Mouse (Mus musculus): ENCODE measurements at regions not wholly inside any gene's neighbourhood (a gene's known extent, or its start where the extent isn't known, plus 50 kb on each side); places are given as distances from the start of the nearest gene placed in this dataset.

DNA sequence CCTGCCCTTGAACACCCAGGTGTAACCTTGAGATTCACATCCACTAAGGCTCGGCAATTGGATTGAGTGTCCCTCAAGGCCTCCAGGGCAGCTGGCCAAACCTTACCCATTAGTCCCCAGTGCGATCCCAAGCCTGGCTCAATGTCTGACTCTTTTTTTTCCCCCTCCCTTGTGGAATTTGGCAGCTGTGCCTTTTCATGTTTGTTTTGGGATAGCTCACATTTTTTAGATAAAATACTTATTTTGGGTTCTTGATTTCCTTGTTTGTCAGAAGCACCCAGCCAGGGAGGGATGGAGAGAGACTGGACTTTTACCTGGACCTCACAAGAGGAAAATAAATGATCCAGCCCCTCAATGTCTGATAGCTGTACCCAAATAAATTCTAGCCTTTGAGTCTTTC, 134.5 kb downstream of the Gm10295 start:
- Histone ChIP-seq H3K4me3 (ENCODE audit: insufficient read depth, low read length) (no peak overlapping the region), H3K27ac (ENCODE audit: insufficient read depth, low read length) (no peak overlapping the region), H3K4me1 (ENCODE audit: control insufficient read depth, insufficient read depth, low read length) (no peaks in the 10 kb centered on the region)
- TF ChIP-seq POLR2A (IDR thresholded peaks at IDR 0.05; ENCODE audit: low read depth, low read length) = no peak
- no peak for TF ChIP-seq CTCF (IDR thresholded peaks at IDR 0.05; ENCODE audit: borderline replicate concordance, insufficient read depth, low read length)

DNA sequence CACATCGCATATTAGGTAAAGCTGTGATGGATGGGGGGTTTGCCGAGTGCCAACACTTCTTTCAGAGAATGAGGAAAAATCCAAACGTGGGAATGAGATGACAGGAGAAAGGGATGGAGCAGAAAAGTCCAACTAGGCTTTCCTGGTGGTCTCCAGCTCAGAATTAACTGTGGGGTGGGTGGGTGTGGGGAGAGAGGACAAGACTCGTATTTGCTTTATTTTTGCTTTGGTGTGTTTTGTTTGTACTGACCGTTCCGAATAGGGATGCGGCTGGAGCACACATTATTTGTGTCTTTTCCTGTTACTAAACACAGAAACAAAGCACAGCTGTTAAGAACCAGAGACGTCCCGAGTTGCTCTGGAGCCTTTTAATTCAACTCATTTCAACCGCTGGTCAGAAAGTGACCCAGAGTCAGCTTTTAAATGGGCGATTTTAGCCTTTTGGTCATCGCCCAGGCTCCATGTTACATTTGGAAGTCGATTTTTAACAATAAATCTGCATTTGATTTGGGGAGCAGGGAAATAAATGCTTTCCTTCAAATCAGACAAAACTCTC, 136.7 kb downstream of the Gm10295 start:
- no peak for TF ChIP-seq POLR2A (IDR thresholded peaks at IDR 0.05; ENCODE audit: low read depth, low read length)
- Histone ChIP-seq H3K4me1 (ENCODE audit: control insufficient read depth, insufficient read depth, low read length) (no peaks in the 10 kb centered on the region), H3K27ac (ENCODE audit: insufficient read depth, low read length) (no peak overlapping the region), H3K4me3 (ENCODE audit: insufficient read depth, low read length) (no peak overlapping the region)

DNA sequence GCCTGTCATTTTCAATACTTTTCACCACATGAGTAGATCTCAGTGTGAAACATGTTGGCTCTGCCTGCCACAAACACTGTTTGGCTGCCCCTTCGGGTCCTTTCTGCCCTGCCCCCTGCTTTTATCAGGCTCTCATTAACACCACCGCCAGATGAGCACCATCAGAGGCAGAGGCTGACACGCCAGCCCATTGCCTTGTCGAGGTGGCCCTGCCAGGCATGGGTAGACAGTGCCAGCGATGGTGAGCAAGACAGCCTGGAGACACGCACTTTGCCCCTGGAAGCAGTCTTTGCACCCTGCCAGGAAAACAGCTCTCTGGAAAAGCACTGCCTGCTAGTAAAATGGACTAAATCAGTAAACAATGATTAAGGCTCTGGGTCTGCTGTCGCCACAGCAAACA, 158.2 kb downstream of the Gm10295 start:
- Histone ChIP-seq H3K4me3 (ENCODE audit: insufficient read depth, low read length) (no peak overlapping the region), H3K4me1 (ENCODE audit: control insufficient read depth, insufficient read depth, low read length) (no peaks in the 10 kb centered on the region), H3K27ac (ENCODE audit: insufficient read depth, low read length) (no peak overlapping the region)
- no peak for TF ChIP-seq POLR2A (IDR thresholded peaks at IDR 0.05; ENCODE audit: low read depth, low read length)
- no peak for TF ChIP-seq CTCF (IDR thresholded peaks at IDR 0.05; ENCODE audit: borderline replicate concordance, insufficient read depth, low read length)

DNA sequence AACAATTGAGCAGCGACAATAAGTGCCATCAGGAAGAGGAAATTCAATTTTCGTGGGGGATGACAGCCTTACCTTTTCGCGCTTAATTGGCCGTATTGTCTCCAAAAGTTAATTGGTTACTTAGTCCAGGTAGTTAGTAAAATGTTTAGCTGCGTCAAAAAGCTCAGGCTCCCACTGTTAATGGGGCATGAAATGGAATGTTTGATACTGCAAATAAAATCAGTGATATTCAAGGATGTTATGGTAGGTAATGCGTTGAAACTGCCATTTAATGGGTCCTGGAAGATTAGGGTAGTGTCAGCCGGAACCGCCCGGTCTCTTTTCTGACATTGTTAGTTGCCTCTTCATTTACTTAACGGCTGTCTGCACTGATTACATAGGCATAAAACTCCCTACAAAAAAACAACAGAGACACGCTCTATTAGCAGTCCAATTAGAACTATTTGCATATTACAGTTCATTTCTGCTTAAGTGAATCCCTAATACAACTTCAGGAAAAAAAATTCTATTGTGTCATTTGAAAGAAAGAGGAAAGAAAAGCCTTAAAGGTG, 161.0 kb downstream of the Gm10295 start:
- H3K27ac ChIP-seq (ENCODE audit: insufficient read depth, low read length) = no peak overlapping the region
- H3K4me3 ChIP-seq (ENCODE audit: insufficient read depth, low read length) = no peak overlapping the region
- no peak for TF ChIP-seq POLR2A (IDR thresholded peaks at IDR 0.05; ENCODE audit: low read depth, low read length)
- TF ChIP-seq CTCF (IDR thresholded peaks at IDR 0.05; ENCODE audit: borderline replicate concordance, insufficient read depth, low read length) = no peak
- no peaks in the 10 kb centered on the region for H3K4me1 ChIP-seq (ENCODE audit: control insufficient read depth, insufficient read depth, low read length)

DNA sequence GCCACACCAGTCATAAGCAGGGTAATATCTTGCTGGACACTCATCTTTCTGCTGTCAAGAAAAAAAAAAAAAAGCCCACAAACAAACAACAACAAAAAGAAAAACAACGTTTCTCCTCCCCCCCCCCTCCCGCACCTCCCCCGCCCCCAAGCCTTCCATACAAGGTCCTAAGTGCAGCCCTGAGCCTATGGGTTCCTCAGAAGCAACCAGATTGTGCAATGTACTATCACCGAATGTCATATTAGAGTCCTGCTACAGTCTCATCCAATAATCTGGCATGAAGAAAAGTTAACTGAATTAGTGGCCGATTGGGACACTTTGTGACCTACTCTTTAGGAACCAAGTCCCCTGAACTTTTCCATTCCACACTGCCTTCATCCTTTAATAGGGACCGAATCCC, 161.5 kb downstream of the Gm10295 start:
- TF ChIP-seq POLR2A (IDR thresholded peaks at IDR 0.05; ENCODE audit: low read depth, low read length) = no peak
- TF ChIP-seq CTCF (IDR thresholded peaks at IDR 0.05; ENCODE audit: borderline replicate concordance, insufficient read depth, low read length) = no peak
- H3K4me1 ChIP-seq (ENCODE audit: control insufficient read depth, insufficient read depth, low read length) = no peaks in the 10 kb centered on the region

DNA sequence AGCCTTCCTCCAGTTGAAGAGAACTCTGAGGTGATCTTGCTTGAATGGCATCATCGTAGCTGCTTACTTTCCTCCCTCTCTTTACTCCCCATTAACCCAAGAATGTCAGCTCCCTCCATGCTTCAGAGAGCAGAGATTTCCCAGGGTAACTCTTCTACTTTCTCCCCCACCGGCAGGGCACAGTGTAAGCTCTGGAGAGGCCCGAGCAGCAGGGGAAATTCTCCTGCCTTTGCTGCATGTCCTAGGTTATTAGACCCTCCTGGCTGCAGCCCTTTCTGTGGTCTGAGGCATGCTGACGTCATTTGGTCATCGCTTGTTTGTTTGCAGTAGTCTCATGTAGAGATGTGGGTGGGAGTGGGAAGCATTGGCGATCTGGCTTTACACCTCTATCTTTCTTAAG, 163.2 kb downstream of the Gm10295 start:
- TF ChIP-seq POLR2A (IDR thresholded peaks at IDR 0.05; ENCODE audit: low read depth, low read length) (no peak), CTCF (IDR thresholded peaks at IDR 0.05; ENCODE audit: borderline replicate concordance, insufficient read depth, low read length) (no peak)
- no peak overlapping the region for H3K27ac ChIP-seq (ENCODE audit: insufficient read depth, low read length)

More for the DNA sequence above, 161.5 kb downstream of the Gm10295 start:
- Histone ChIP-seq H3K4me3 (ENCODE audit: insufficient read depth, low read length) (no peak overlapping the region), H3K27ac (ENCODE audit: insufficient read depth, low read length) (no peak overlapping the region)

DNA sequence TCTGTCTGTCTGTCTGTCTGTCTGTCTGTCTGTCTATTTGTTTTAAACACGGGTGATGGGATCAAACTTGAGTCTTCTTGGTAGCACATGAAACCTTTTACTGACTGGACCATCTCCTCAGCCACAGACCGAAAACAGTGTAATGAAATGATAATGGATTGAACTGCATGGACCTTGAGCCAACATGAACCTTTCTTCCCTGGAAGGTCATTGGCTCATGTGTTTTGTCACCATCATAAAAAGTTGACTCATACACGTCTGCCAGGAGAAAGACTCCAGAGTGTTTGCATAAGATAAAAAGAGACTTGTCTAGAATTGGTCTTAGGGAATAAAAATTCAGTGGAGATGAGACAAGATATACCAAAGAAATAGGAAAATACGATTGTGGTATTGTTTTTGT, 176.4 kb downstream of the Gm10295 start:
- no peak overlapping the region for H3K4me3 ChIP-seq (ENCODE audit: insufficient read depth, low read length)
- TF ChIP-seq CTCF (IDR thresholded peaks at IDR 0.05; ENCODE audit: borderline replicate concordance, insufficient read depth, low read length) (no peak), POLR2A (IDR thresholded peaks at IDR 0.05; ENCODE audit: low read depth, low read length) (no peak)
- no peaks in the 10 kb centered on the region for H3K4me1 ChIP-seq (ENCODE audit: control insufficient read depth, insufficient read depth, low read length)
- no peak overlapping the region for H3K27ac ChIP-seq (ENCODE audit: insufficient read depth, low read length)

More for the DNA sequence above, 163.2 kb downstream of the Gm10295 start:
- no peak overlapping the region for H3K4me3 ChIP-seq (ENCODE audit: insufficient read depth, low read length)
- H3K4me1 ChIP-seq (ENCODE audit: control insufficient read depth, insufficient read depth, low read length) = no peaks in the 10 kb centered on the region

DNA sequence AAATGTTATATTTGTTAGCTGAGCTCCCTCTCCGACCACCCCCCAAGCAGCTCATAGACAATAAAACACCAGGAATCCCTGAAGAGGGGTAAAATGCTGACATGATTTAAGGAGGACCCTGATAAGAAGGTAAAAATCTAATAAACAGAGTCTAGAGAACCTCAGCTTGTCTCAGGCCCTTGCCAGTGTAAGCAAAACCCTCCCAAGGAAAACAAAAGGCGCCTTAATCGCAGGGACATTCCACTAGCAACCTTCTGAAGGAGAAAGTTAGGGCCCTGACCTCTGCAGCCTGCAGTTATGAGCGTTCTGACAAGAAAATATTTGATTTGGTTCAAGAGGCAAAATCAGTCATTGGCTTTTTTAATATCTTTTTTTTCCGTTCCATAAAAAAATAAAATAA, 212.2 kb downstream of the Gm10295 start:
- Histone ChIP-seq H3K4me3 (ENCODE audit: insufficient read depth, low read length) (no peak overlapping the region), H3K4me1 (ENCODE audit: control insufficient read depth, insufficient read depth, low read length) (no peaks in the 10 kb centered on the region), H3K27ac (ENCODE audit: insufficient read depth, low read length) (no peak overlapping the region)
- TF ChIP-seq CTCF (IDR thresholded peaks at IDR 0.05; ENCODE audit: borderline replicate concordance, insufficient read depth, low read length) (no peak), POLR2A (IDR thresholded peaks at IDR 0.05; ENCODE audit: low read depth, low read length) (no peak)

DNA sequence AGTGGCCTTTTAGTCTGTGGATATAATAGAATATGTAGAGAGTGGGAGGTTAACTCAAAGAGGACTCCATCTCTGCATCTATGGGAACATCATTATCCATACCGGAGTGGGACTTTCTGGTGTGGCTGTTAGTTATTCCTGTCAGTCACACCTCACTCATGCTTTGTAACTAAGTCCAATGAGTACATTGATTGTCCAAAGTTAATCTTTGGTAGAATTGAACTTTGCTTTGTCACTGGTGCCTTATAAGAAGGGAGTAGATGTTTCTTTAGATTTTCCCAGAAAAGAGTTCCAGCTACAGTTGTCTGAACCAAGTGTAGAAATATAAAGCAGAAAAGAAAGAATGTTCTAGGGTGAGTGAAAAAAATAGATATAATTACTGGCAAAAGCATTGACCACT, 221.3 kb downstream of the Gm10295 start:
- Histone ChIP-seq H3K4me1 (ENCODE audit: control insufficient read depth, insufficient read depth, low read length) (no peaks in the 10 kb centered on the region), H3K27ac (ENCODE audit: insufficient read depth, low read length) (no peak overlapping the region), H3K4me3 (ENCODE audit: insufficient read depth, low read length) (no peak overlapping the region)
- TF ChIP-seq POLR2A (IDR thresholded peaks at IDR 0.05; ENCODE audit: low read depth, low read length) = no peak
- TF ChIP-seq CTCF (IDR thresholded peaks at IDR 0.05; ENCODE audit: borderline replicate concordance, insufficient read depth, low read length) = no peak

DNA sequence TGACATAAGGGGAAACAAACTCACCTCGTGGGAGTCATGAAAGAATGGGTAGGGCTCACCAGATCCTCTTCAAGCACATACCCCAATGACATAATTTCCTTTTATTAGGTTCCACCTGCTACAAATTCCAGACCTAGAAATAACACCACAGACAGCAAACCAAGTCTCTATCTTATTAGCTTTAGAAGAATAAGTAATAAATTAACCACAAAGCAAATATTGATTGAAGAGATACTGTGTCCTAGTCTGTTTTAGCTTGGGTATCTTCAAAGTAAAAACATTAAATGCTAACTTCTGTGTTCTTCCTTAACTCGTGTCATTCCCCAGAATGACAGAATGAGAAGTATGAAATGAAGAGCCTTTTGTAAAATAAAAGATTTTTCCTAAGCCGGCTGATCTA, 222.4 kb downstream of the Gm10295 start:
- no peaks in the 10 kb centered on the region for H3K4me1 ChIP-seq (ENCODE audit: control insufficient read depth, insufficient read depth, low read length)
- H3K4me3 ChIP-seq (ENCODE audit: insufficient read depth, low read length) = no peak overlapping the region
- no peak for TF ChIP-seq CTCF (IDR thresholded peaks at IDR 0.05; ENCODE audit: borderline replicate concordance, insufficient read depth, low read length)
- no peak for TF ChIP-seq POLR2A (IDR thresholded peaks at IDR 0.05; ENCODE audit: low read depth, low read length)
- no peak overlapping the region for H3K27ac ChIP-seq (ENCODE audit: insufficient read depth, low read length)

DNA sequence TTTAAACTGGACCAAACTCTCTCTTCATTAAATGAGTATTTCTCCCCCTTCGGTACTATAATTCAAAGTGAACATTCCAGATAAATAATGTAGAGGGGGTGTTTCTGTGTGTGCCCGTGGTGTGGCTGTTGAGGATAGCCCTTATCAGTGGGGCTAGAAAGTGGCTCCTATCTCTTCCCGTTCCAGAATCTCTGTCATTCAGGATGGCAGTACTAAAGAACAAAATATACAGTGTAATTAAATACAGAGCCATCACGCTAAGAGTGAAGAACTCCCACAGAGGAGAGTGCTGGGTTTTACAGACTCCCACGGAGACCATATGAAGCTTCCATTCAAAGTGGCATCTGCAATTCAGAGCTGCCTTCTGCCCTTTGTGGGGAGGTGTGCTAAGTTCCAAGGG, 229.8 kb downstream of the Gm10295 start:
- Histone ChIP-seq H3K27ac (ENCODE audit: insufficient read depth, low read length) (no peak overlapping the region), H3K4me1 (ENCODE audit: control insufficient read depth, insufficient read depth, low read length) (no peaks in the 10 kb centered on the region), H3K4me3 (ENCODE audit: insufficient read depth, low read length) (no peak overlapping the region)
- no peak for TF ChIP-seq CTCF (IDR thresholded peaks at IDR 0.05; ENCODE audit: borderline replicate concordance, insufficient read depth, low read length)
- TF ChIP-seq POLR2A (IDR thresholded peaks at IDR 0.05; ENCODE audit: low read depth, low read length) = no peak

Measured in embryonic fibroblast, embryonic 13.5 days (primary cell).